Mouse (Mus musculus) neural tube, embryonic 15.5 days (tissue): ENCODE measurements around the gene Lrriq4. TPM values are rescaled to one million over a fixed set of nuclear protein-coding genes. Genes with fewer than 3 reads are reported as not detected.

Source experiments
- polyA plus RNA-seq: library from polyadenylated mRNA; unstranded; fragments of >200 nt; fragmentation: Nextera tagmentation; extraction: Ambion mirVana; gene quantifications from 2 replicates; pipeline ENCODE4 v1.2.1, GENCODE M21; 2015

Lrriq4 gene
- polyA plus RNA-seq, 1 experiment from 2014 or later: not detected

Other genes with a start within 250 kb of the Lrriq4 start
- 5.2 and 5.5 TPM in 2 replicates for gene Mecom, start 96.5 kb upstream of the Lrriq4 start, polyA plus RNA-seq
- gene Actrt3, start 44.6 kb upstream of the Lrriq4 start, polyA plus RNA-seq: 0.59 and 1.2 TPM in 2 replicates
- gene Mynn, start 42.4 kb upstream of the Lrriq4 start, polyA plus RNA-seq: 25.4 and 27.8 TPM in 2 replicates
- gene Lrrc34, start 3.4 kb downstream of the Lrriq4 start, polyA plus RNA-seq: 0.79 and 0.97 TPM in 2 replicates
- gene Lrrc31, start 55.3 kb downstream of the Lrriq4 start, polyA plus RNA-seq: not detected in 2 replicates
- gene Samd7, start 101.8 kb downstream of the Lrriq4 start, polyA plus RNA-seq: not detected in 2 replicates
- gene Sec62, start 148.4 kb downstream of the Lrriq4 start, polyA plus RNA-seq: 86.5 and 96.0 TPM in 2 replicates
- 1.8 and 3.1 TPM in 2 replicates for gene Gpr160, start 211.4 kb downstream of the Lrriq4 start, polyA plus RNA-seq